Mouse (Mus musculus) intestine, embryonic 15.5 days (tissue): Measurements from ENCODE around the gene Elmod1. TPM values are rescaled to one million over a fixed set of nuclear protein-coding genes. Genes with fewer than 3 reads are reported as not detected.
"Not testable (repeated sequence)": the region's sequence is repeated elsewhere in the genome, so short reads cannot be mapped to it uniquely, and the experiment has no call there.

Source experiments
- ATAC-seq: fragments of 200-750 bp; cut with Nextera tagmentation; 2 replicates; pipeline ENCODE4 v1.8.0; 2017; ENCODE audit warnings: moderate TSS enrichment, moderate library complexity
- H3K27ac ChIP-seq: fragments of 300-500 bp; sonication (generic); 2 replicates; pipeline ENCODE4 v1.5.1; 2015; ENCODE audit warnings: mild to moderate bottlenecking, inconsistent platforms
- H3K27me3 ChIP-seq: fragments of 300-500 bp; sonication (generic); replicated peaks from 2 replicates; pipeline ENCODE4 v1.6.1; 2015; ENCODE audit warnings: inconsistent platforms
- H3K36me3 ChIP-seq: fragments of 300-500 bp; sonication (generic); 2 replicates; pipeline ENCODE4 v1.6.1; 2015; ENCODE audit warnings: inconsistent platforms
- H3K4me1 ChIP-seq: fragments of 300-500 bp; sonication (generic); replicated peaks from 2 replicates; pipeline ENCODE4 v1.6.1; 2015; ENCODE audit warnings: inconsistent platforms
- H3K4me2 ChIP-seq: fragments of 300-500 bp; sonication (generic); replicated peaks from 2 replicates; pipeline ENCODE4 v1.6.1; 2015; ENCODE audit warnings: mild to moderate bottlenecking, inconsistent platforms
- H3K4me3 ChIP-seq: fragments of 300-500 bp; sonication (generic); replicated peaks from 2 replicates; pipeline ENCODE4 v1.5.1; 2015; ENCODE audit warnings: inconsistent platforms
- H3K9ac ChIP-seq: fragments of 300-500 bp; sonication (generic); 2 replicates; pipeline ENCODE4 v1.6.1; 2015; ENCODE audit warnings: inconsistent platforms
- H3K9me3 ChIP-seq: fragments of 300-500 bp; sonication (generic); 2 replicates; pipeline ENCODE4 v1.6.1; 2016; ENCODE audit warnings: inconsistent platforms
- WGBS: fragments of 180-500 bp; shearing (Covaris S2); methylation state at CpG from one replicate; pipeline ENCODE4 v1.1.7; 2015; 5-methylcytosine and 5-hydroxymethylcytosine counted together
- polyA plus RNA-seq: library from polyadenylated mRNA; unstranded; fragments of >200 nt; fragmentation: Nextera tagmentation; extraction: Ambion mirVana; gene quantifications from 2 replicates; pipeline ENCODE4 v1.2.1, GENCODE M21; 2015

Gene Elmod1
- polyA plus RNA-seq, result 0.42 and 1.2 TPM in 2 replicates

DNA sequence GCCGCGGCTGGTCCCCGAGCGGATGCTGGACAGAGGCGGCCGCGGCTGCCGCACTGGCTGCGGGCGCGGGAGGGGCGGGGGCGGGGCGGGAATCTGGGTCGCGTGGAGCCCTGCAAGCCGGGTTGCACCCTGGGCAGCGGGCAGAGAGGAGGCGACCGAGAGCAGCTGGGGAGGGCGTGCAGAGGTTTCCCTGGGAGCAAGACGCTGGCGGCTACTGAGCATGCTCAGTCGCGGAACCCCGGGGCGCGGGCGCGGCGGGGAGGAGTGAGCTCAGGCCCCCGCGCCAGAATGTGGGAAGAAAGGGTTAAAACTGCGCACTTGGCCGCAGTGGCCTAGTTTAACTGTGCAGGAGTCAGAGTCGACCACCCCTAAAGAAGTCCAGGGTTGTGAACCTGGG lies at the start of gene Elmod1:
Gene Elmod1 (minus strand): TSS at position 180 of the 397 bp plus-strand sequence.
- no peak within 1 kb of the TSS for H3K27ac ChIP-seq
- H3K4me1 ChIP-seq, result peaks cover 5% of the 10 kb centered on the region; the same call in 1 of the 2 replicates
- peak within 1 kb of the TSS; percentile 20 for H3K9ac ChIP-seq
- H3K27me3 ChIP-seq, result peaks cover 23% of the 10 kb centered on the region
- peak within 1 kb of the TSS; percentile 92 for H3K4me2 ChIP-seq
- H3K36me3 ChIP-seq, result no peaks in the 10 kb centered on the region
- peak within 1 kb of the TSS; percentile 43 for H3K4me3 ChIP-seq
- WGBS, result under 1% methylated on average over 36 of the region's 36 CpGs
- peak; percentile 88 for ATAC-seq
- H3K9me3 ChIP-seq, result no peaks in the 10 kb centered on the region

GRCm38 (mm10) chr9:54022795-54023194 lies 47.7 kb upstream of the Elmod1 start:
- H3K27ac ChIP-seq, result no peak overlapping the region
- H3K4me1 ChIP-seq, result no peaks in the 10 kb centered on the region
- H3K36me3 ChIP-seq, result no peaks in the 10 kb centered on the region
- no peak overlapping the region for H3K4me2 ChIP-seq
- H3K9ac ChIP-seq, result no peak overlapping the region
- no peaks in the 10 kb centered on the region for H3K27me3 ChIP-seq
- 48% methylated on average over 3 of the region's 3 CpGs for WGBS
- no peaks in the 10 kb centered on the region for H3K9me3 ChIP-seq
- ATAC-seq, result no peak
- H3K4me3 ChIP-seq, result no peak overlapping the region

- Histone ChIP-seq H3K9me3 (no peaks in the 10 kb centered on the region), H3K4me1 (no peaks in the 10 kb centered on the region), H3K4me3 (no peak overlapping the region), H3K4me2 (no peak overlapping the region), H3K27ac (no peak overlapping the region), H3K36me3 (no peaks in the 10 kb centered on the region), H3K9ac (no peak overlapping the region), H3K27me3 (no peaks in the 10 kb centered on the region)
- WGBS, result 60% methylated on average over 1 of the region's 1 CpGs
- no peak for ATAC-seq
Measured at GRCm38 (mm10) chr9:53994528-53994927, 19.4 kb upstream of the Elmod1 start.

DNA sequence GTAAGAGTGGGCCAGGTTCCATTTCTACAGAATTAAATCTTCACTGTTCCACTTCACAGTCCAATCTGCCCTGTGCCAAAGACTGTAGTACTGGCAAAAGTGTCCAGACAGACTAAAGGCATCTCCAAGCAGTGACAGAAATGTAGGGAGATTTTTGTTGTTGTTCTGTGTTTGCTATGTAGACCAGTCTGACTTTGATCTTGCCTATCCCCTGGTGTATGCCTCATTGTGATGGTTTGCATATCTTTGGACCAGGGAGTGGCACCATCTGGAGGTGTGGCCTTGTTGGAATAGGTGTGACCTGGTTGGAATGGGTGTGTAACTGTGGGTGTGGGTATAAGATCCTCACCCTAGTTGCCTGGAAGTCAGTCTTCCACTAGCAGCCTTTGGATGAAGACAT lies 17.5 kb upstream of the Elmod1 start:
- H3K4me1 ChIP-seq, ATAC-seq, H3K36me3 ChIP-seq, H3K27ac ChIP-seq, H3K4me2 ChIP-seq, H3K9ac ChIP-seq, H3K27me3 ChIP-seq, H3K9me3 ChIP-seq, H3K4me3 ChIP-seq: not testable (repeated sequence)

DNA sequence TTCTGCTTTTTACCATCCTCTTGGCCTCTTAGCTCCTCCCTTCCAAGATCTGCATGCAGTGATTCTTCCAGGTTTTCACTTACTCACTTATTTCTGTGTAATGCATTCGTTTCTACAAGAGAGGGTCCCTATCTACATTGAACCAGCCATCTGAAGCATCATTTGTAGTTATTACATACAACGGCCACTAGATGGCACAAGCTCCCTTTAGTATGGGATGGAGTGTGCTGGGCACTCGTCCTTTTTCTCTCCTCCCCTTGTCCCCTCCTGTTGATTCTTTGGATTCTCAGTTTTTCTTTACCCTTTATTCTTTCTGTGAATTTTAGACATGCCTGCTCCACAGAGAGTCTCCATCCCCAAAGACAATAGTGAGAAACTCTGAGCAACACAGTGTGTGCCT lies 15.8 kb upstream of the Elmod1 start:
- WGBS, result 2% methylated on average over 3 of the region's 3 CpGs
- Histone ChIP-seq H3K9me3 (no peaks in the 10 kb centered on the region), H3K27ac (no peak overlapping the region), H3K4me3 (no peak overlapping the region), H3K27me3 (no peaks in the 10 kb centered on the region), H3K4me2 (no peak overlapping the region), H3K36me3 (no peaks in the 10 kb centered on the region), H3K4me1 (no peaks in the 10 kb centered on the region), H3K9ac (no peak overlapping the region)
- ATAC-seq, result peak; percentile 73; the same call in 1 of the 2 replicates

GRCm38 (mm10) chr9:53986972-53987371 lies 11.9 kb upstream of the Elmod1 start:
- Histone ChIP-seq H3K27ac (no peak overlapping the region), H3K27me3 (no peaks in the 10 kb centered on the region), H3K4me3 (no peak overlapping the region), H3K4me1 (no peaks in the 10 kb centered on the region), H3K4me2 (no peak overlapping the region), H3K9me3 (no peaks in the 10 kb centered on the region), H3K9ac (no peak overlapping the region), H3K36me3 (no peaks in the 10 kb centered on the region)
- 31% methylated on average over 3 of the region's 3 CpGs for WGBS
- no peak for ATAC-seq

GRCm38 (mm10) chr9:53984868-53985267 lies 9.8 kb upstream of the Elmod1 start:
- H3K4me3 ChIP-seq, result no peak overlapping the region
- H3K9me3 ChIP-seq, result no peaks in the 10 kb centered on the region
- no peak for ATAC-seq
- H3K36me3 ChIP-seq, result no peaks in the 10 kb centered on the region
- H3K27me3 ChIP-seq, result no peaks in the 10 kb centered on the region
- H3K4me1 ChIP-seq, result no peaks in the 10 kb centered on the region
- H3K4me2 ChIP-seq, result no peak overlapping the region
- no peak overlapping the region for H3K27ac ChIP-seq
- WGBS, result 31% methylated on average over 9 of the region's 9 CpGs
- H3K9ac ChIP-seq, result no peak overlapping the region

DNA sequence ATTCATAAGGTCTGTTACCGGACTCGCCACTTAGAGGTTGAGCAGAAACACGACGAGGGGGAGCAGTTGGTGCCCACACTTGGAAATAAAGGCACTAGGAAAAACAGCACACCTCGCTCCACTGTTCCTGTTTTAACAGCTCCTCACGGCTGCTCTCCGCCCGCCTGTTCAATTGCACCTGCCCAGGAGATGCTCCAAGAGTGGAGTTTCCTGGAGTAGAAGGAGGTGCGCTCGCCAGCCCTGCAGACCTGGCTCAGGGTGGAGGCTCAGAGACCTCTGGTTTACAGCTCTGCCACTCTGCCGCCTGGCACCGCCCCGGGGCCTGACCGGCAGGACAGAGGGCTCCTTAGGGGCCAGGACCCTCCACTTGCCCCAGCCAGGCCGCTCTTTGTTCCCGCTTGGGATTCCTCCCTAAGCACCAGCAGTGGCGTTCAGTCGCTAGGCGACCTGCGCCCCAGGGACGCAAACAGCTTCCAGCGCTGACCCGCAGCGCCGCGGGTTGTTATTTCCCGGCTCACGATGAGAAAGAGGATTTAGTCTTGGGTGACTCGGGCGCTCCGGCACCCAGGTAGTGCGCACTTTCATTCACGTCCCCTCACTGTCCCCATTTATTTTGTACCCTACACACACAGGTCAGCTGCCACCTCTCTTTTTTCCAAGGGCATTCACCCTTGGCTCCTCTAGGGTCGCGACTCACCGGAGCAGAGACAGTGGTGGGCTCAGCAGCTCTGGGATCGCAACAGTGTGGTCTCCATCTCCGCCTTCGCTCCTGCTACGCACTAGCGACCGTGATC lies 576 bp downstream of the Elmod1 start:
- Histone ChIP-seq H3K9ac (peak overlapping the region; percentile 20), H3K9me3 (no peaks in the 10 kb centered on the region), H3K4me1 (peaks cover 5% of the 10 kb centered on the region; the same call in 1 of the 2 replicates), H3K27me3 (peaks cover 23% of the 10 kb centered on the region), H3K4me2 (peak overlapping the region; percentile 92), H3K36me3 (no peaks in the 10 kb centered on the region), H3K27ac (no peak overlapping the region), H3K4me3 (peak overlapping the region; percentile 43)
- 1% methylated on average over 42 of the region's 42 CpGs for WGBS
- ATAC-seq, result peak; percentile 49

DNA sequence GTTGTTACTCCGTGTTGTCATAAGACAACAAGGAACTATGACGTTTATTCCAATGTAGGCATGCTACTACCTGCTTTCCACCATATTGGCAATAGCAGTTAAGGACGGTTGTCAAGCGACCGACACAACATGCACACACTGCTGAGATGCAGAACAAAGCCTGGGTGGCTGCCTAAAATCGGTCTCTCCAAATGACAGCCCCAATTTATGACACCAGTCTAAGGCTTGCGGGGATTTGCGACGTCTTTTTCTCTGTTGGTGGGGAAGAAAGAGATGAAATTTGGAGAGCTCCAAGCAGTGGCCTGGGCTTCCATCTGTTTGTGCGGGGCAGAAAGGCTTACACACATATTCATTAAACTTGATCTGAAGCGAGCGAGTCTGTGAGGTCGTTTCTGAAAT lies 1.2 kb downstream of the Elmod1 start:
- H3K4me2 ChIP-seq, result peak overlapping the region; percentile 92
- H3K4me1 ChIP-seq, result peaks cover 5% of the 10 kb centered on the region; the same call in 1 of the 2 replicates
- peaks cover 23% of the 10 kb centered on the region for H3K27me3 ChIP-seq
- H3K4me3 ChIP-seq, result peak overlapping the region; percentile 43
- H3K36me3 ChIP-seq, result no peaks in the 10 kb centered on the region
- H3K27ac ChIP-seq, result no peak overlapping the region
- WGBS, result 25% methylated on average over 13 of the region's 13 CpGs
- H3K9ac ChIP-seq, result no peak overlapping the region
- no peak for ATAC-seq
- no peaks in the 10 kb centered on the region for H3K9me3 ChIP-seq

- WGBS, result 70% methylated on average over 5 of the region's 5 CpGs
- Histone ChIP-seq H3K9me3 (no peaks in the 10 kb centered on the region), H3K36me3 (no peaks in the 10 kb centered on the region), H3K9ac (no peak overlapping the region), H3K4me3 (no peak overlapping the region), H3K27ac (no peak overlapping the region), H3K4me2 (no peak overlapping the region), H3K27me3 (peaks cover 23% of the 10 kb centered on the region), H3K4me1 (peaks cover 5% of the 10 kb centered on the region; the same call in 1 of the 2 replicates)
- ATAC-seq, result no peak
Measured at GRCm38 (mm10) chr9:53973241-53973640, 1.9 kb downstream of the Elmod1 start.

DNA sequence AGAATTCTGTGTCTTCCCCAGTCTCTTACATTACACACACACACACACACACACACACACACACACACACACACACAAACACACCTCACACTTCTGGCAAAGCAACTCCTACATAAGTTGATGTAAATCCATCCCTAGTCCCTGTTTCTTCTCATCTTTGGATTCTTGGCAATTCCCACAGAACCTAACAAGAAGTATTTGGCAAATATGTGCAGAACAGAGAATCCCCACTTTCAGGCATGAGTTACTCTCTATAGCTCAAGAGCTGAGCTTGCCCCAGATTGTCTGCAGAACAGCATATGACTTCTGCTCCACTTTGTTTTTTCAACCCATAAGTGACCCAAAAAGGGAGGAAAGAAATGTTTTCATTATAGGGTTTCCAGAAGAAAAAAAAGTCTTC lies 2.7 kb downstream of the Elmod1 start:
- H3K27me3 ChIP-seq, result peaks cover 23% of the 10 kb centered on the region
- no peak for ATAC-seq
- H3K9me3 ChIP-seq, result no peaks in the 10 kb centered on the region
- H3K4me3 ChIP-seq, result no peak overlapping the region
- no peaks in the 10 kb centered on the region for H3K36me3 ChIP-seq
- H3K4me1 ChIP-seq, result peaks cover 5% of the 10 kb centered on the region; the same call in 1 of the 2 replicates
- H3K27ac ChIP-seq, result no peak overlapping the region
- no peak overlapping the region for H3K4me2 ChIP-seq
- no peak overlapping the region for H3K9ac ChIP-seq

GRCm38 (mm10) chr9:53967610-53968368 lies 7.3 kb downstream of the Elmod1 start:
- no peak overlapping the region for H3K4me2 ChIP-seq
- 67% methylated on average over 9 of the region's 9 CpGs for WGBS
- H3K4me1 ChIP-seq, result no peaks in the 10 kb centered on the region
- no peak overlapping the region for H3K27ac ChIP-seq
- ATAC-seq, result no peak
- no peaks in the 10 kb centered on the region for H3K36me3 ChIP-seq
- 0 out of 2 replicates have a peak, but pooled peaks cover under 1% of the 10 kb centered on the region for H3K27me3 ChIP-seq
- H3K9me3 ChIP-seq, result no peaks in the 10 kb centered on the region
- no peak overlapping the region for H3K9ac ChIP-seq
- H3K4me3 ChIP-seq, result no peak overlapping the region
